Mouse (Mus musculus) left cerebral cortex, postnatal 14 days (tissue): ENCODE measurements around the gene Lix1l. TPM values are rescaled to one million over a fixed set of nuclear protein-coding genes. Genes with fewer than 3 reads are reported as not detected.

Experiments used
- DNase-seq, 2 experiments: peaks; one replicate each; pipeline ENCODE4 v3.0.0; 2021 to 2022; ENCODE audit warnings: low spot score in 2 of 2, mixed read lengths in 1 of 2
- intact Hi-C: fragments of 180-260 bp; cut with DNase I; formaldehyde crosslinking; loops from one replicate; pipeline ENCODE4 v1.15.1; 2025
- long read RNA-seq, 2 experiments: library from polyadenylated mRNA; stranded (forward); transcript quantifications; one replicate each; pipeline ENCODE4 v2.0.0; 2021
- total RNA-seq, 2 experiments: library from RNA; stranded (reverse); gene quantifications; 2 replicates each; pipeline ENCODE4 v1.2.3; 2021

Gene Lix1l
- total RNA-seq: 10 to 100 TPM; 22.1 to 24.8 TPM
- long read RNA-seq, experiment 1, partial matches to known transcripts: 0 of 8 reads
- long read RNA-seq, experiment 1, other reads (novel, unspliced or antisense): 6 of 8 reads
- long read RNA-seq, experiment 2, partial matches to known transcripts: 4 of 6 reads
- long read RNA-seq, experiment 2, other reads (novel, unspliced or antisense): 1 of 6 reads

GRCm38 (mm10) chr3:96600639-96601250, at the start of gene Lix1l:
TSS of gene Lix1l (plus strand) at chr3:96601149.
- peak; percentile 93 to 95 for DNase-seq
- intact Hi-C loops: loop anchor here (2.0 kb wide), 1 partner anchor 30 kb away; no protein-coding TSS in a partner anchor

- DNase-seq: peak; percentile 70 to 74
- intact Hi-C loops: loop anchor here (1.0 kb wide), 1 partner anchor 29 kb away; no protein-coding TSS in a partner anchor
These were observed 49.7 kb upstream of the Lix1l start for GRCm38 (mm10) chr3:96551203-96551602.

DNA sequence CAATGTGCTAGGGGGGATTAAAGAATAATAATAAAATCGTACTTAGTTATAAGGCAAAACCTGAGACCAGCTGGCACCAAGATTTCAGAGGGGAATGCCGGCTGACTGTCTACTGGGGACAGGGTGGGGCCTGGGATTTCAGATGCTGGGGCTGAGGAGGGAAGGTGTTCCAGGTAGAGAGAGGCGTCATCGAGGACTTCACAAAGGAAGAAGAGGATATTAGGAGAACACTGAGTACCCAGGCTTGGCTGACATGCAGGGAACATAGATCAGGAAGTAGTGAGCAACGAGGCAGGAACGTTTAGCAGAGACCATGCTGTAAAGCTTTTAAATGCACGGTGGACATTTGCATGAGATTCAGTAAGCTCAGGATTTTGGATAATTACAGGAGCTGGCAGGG, 49.1 kb upstream of the Lix1l start:
- no peak for DNase-seq
- intact Hi-C loops: loop anchor here (1.0 kb wide), 1 partner anchor 28 kb away; no protein-coding TSS in a partner anchor

DNA sequence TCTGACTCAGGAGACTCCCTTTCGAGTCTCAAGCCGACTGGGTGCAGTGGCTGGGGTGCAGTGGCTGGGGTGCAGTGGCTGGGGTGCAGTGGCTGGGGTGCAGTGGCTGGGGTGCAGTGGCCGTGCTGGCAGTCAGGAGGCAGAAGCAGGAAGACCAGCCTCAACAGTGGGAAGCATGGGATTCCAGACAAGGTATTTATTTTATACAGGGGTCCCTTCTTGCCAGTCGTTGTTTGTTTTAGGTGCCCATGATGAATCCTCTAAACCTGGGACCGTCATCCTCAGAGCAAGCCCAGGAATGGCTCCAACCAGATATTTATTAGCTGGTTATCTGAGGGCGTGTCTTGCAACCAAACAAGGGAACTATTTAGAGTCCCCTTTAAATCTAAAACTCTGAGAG, 47.3 kb upstream of the Lix1l start:
- no peak for DNase-seq
- intact Hi-C loops: no loop called here

DNA sequence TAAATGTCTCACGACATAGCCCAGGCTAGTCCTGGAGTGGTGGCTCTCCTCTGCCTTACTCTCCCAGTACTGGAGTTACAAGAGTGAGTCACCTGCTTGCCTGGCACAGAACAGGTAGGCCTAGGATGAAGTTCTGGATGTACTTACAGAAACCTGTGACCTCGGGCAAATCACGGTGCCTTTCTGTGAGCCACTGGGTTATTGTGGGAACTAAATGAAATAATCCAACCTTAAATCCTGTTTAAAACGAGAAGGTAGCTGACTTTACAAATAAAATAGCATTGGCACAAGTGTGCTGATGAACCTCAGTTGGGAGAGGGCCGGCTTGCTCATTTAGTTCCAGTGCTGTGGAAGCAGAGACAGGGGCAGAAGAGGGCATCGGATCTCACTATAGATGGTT, 46.7 kb upstream of the Lix1l start:
- DNase-seq: no peak
- intact Hi-C loops: no loop called here

DNA sequence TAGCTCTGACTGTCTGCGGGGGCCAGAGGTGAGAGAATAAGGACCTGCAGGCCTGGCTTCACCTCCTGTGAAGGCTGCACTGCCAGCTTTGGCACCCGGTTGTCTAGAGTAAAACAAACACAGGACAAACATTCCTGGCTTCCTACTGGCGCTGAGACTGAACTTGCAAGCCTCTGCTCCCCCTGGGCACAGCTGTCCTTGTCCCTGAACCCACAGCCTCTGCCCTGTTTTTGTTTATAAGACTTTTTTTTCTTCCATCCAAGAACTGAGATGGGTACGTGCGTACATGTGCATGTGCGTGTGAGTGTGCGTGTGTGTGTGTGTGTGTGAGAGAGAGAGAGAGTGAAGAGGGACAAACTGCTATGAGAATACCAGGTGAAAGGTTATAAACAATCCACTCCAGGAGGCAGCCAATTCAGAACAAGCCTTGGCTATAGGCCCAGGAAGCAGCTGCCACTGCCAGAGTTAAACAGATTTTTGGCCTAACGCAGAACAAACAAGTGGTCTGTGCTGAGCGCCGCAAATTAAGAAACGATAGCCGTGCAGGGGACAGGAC, 45.8 kb upstream of the Lix1l start:
- intact Hi-C loops: no loop called here

GRCm38 (mm10) chr3:96555999-96556614, 44.8 kb upstream of the Lix1l start:
- intact Hi-C loops: no loop called here
- DNase-seq: no peak

More for the DNA sequence above, 45.8 kb upstream of the Lix1l start:
- DNase-seq: peak; percentile 55 to 79

- intact Hi-C loops: no loop called here
- no peak for DNase-seq
These were observed 44.0 kb upstream of the Lix1l start for GRCm38 (mm10) chr3:96556651-96557635.

- peak; percentile 98 to 100 for DNase-seq
- intact Hi-C loops: no loop called here
These were observed 43.3 kb upstream of the Lix1l start, which contains the start of gene Txnip for GRCm38 (mm10) chr3:96557694-96558093. TSS of gene Txnip (plus strand) at chr3:96557957.

DNA sequence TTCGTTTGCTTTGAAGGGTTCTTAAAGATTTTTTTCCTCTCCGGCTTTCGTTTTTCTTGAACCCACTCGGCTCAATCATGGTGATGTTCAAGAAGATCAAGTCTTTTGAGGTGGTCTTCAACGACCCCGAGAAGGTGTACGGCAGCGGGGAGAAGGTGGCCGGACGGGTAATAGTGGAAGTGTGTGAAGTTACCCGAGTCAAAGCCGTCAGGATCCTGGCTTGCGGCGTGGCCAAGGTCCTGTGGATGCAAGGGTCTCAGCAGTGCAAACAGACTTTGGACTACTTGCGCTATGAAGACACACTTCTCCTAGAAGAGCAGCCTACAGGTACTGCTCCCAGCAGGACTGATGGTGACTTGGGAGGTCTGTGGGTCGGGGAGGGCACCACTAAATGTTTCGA, 42.8 kb upstream of the Lix1l start:
- intact Hi-C loops: no loop called here
- DNase-seq: no peak

DNA sequence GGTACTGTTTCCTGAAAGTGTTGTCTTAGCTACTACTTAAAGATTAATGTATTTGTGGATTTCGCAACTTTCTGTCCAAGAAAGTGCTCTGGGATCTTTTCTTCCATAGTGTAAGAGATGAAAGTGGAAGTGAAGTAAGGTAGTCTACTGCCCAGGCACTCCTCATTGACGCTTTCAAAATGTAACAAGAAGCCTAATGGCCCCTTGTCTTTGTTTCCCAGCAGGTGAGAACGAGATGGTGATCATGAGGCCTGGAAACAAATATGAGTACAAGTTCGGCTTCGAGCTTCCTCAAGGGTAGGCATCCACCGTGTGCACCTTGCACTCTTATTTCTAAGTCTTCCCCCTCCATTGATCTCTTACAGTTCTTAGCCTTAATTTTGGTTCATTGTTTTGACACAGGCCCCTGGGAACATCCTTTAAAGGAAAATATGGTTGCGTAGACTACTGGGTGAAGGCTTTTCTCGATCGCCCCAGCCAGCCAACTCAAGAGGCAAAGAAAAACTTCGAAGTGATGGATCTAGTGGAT, 42.2 kb upstream of the Lix1l start:
- no peak for DNase-seq
- intact Hi-C loops: no loop called here

DNA sequence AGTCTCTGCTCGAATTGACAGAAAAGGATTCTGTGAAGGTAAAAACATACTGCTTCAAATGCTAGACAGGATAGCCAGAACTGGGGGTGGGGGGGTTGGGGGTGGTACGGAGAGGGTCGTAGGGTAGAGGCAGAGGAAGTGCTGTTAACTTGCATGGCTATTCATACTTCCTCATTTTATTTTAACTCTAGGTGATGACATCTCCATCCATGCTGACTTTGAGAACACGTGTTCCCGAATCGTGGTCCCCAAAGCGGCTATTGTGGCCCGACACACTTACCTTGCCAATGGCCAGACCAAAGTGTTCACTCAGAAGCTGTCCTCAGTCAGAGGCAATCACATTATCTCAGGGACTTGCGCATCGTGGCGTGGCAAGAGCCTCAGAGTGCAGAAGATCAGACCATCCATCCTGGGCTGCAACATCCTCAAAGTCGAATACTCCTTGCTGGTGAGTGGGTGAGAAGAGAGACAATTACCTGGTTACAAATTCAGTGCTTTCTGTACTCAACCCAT, 41.5 kb upstream of the Lix1l start:
- DNase-seq: no peak
- intact Hi-C loops: no loop called here

DNA sequence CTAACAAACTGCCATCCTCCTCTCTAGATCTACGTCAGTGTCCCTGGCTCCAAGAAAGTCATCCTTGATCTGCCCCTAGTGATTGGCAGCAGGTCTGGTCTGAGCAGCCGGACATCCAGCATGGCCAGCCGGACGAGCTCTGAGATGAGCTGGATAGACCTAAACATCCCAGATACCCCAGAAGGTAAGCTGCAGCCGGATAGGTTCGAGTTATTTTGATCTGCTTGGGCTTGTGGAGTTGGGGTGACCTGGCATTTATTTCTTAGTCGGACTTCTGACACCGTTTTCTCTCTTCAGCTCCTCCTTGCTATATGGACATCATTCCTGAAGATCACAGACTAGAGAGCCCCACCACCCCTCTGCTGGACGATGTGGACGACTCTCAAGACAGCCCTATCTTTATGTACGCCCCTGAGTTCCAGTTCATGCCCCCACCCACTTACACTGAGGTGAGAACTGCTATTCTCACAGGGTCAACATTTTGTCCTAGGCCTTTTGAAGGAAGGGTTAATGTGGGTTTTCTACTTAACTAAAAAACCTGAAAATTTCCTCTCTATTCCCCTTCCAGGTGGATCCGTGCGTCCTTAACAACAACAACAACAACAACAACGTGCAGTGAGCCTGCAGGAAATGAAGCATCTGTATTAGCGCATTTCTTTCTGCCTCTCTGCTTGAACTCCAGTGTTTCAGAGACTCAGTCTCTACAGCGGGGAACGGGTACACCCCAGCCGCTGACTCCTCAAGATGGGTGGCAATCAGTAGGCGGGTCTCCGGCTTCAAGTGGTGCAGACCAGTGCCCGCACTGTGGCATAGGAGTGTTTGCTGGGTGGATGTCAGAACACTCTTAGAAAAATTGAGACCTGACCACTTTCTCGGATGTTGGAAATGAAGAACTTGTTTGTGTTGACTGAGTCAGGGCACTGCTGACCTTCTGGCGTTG, 40.8 kb upstream of the Lix1l start:
- intact Hi-C loops: no loop called here
- DNase-seq: no peak

- no peak for DNase-seq
- intact Hi-C loops: no loop called here
These were observed 39.9 kb upstream of the Lix1l start for GRCm38 (mm10) chr3:96560881-96561668.

GRCm38 (mm10) chr3:96561946-96562681, 38.8 kb upstream of the Lix1l start:
- DNase-seq: no peak
- intact Hi-C loops: no loop called here

GRCm38 (mm10) chr3:96563267-96563666, 37.7 kb upstream of the Lix1l start:
- intact Hi-C loops: no loop called here
- DNase-seq: no peak
